Mouse (Mus musculus): ENCODE measurements around the gene Tlcd2.
"Not testable (repeated sequence)": the region's sequence is repeated elsewhere in the genome, so short reads cannot be mapped to it uniquely, and the experiment has no call there.

The Tlcd2 gene

DNA sequence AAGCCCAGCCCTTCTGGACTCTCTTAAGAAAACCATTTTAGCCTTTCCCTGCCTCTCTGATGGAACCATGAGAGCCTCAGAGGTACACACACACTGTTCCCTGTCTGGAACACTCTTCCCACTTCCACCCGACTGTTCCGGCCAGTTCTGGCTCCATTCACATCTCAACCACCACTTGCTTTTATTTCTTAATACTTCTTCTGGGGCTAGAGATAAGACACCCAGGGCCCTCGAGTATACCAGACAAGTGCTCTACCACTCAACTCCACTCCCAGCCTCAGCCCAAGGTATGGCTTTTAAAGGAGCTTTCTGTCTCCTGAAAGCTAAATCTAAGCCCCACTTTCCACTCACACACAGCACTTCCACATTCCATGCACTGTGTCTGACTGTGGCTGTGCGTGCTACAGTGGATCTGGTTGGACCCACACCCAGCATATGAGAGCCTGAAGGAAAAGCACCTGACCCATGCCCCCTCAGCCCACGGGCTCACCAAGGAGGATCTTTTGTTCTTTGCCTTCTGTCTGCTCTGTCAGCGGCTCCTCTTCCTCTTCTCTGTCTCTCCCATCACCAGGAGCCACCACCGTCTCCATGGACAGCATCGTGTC lies 11.1 kb upstream of the Tlcd2 start:
- no peak for DNase-seq (ENCODE audit: extremely low spot score)

DNA sequence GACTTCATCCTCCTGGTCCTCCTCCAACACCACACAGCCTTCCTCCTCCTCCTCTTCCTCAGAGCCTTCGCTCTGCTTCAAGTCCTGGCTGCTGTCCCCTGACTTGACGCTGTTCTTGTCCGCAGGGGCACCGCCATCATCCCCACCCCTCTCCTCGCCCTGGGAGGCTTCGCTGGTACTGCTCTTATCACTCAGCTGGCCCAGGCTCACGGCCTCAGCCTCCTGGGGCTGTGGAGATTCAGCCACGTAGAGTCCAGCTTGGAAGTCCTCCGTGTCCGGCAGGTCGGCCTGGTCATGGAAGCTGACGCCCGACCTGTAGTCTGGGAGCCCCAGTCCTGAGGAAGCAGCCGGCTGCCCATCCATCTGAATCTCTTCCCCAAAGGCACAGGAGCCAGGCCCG lies 10.6 kb upstream of the Tlcd2 start:
- DNase-seq (ENCODE audit: extremely low spot score) = no peak

DNA sequence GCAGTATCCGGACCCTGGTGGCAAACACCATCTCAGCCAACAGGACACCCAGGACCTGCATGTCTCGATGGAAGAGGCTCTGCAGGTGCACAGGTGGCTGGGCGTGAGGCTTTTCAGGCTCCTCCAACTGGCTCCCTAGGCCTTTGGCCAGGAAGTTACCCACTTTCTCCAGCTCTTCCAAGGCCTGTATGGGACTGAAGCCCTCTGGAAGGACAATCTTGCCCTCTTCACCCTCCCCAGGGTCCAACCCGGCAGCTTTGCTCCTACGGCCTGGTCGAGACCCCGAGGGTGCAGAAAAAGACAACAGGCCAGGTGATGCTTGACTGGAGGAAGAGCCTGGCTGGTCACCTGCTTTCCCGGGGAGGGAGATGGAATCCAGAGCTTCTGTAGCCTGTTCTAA lies 9.4 kb upstream of the Tlcd2 start:
- no peak for DNase-seq (ENCODE audit: extremely low spot score)

DNA sequence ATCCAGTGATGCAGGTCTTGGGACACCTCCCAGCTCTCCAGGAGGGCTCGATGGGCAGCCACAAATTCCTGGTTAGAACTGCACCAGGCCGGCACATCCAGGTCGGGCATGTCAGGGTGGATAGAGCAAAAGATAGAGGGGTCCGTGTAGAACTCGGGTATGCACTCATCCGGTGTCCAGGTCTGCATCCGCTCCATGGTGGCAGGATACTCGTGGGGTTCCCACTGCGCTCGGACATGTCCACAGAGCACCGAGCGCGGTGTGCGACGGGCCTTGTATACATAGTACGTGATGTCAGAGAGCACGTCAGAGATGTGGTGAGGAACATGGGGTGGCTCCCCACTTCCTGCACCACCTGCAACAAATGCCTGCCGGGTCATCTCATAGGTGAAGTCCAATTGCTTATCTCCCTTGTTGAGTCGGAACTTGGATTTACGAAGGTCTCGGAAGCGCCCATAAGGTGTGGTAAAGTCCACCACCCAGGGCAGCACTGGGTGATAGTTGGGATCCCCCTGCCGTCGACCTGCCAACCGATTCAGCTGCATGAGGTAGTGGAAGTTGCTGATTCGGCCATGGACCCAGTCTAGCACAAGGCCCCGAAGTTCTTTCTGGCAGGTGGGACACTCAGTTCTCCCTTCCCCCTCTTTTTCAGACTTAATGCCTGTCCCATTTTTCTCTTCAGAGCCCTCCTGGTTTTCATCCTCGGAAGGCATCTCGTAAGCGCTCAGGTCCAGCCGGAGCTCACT lies 8.5 kb upstream of the Tlcd2 start:
- no peak for DNase-seq (ENCODE audit: extremely low spot score)

DNA sequence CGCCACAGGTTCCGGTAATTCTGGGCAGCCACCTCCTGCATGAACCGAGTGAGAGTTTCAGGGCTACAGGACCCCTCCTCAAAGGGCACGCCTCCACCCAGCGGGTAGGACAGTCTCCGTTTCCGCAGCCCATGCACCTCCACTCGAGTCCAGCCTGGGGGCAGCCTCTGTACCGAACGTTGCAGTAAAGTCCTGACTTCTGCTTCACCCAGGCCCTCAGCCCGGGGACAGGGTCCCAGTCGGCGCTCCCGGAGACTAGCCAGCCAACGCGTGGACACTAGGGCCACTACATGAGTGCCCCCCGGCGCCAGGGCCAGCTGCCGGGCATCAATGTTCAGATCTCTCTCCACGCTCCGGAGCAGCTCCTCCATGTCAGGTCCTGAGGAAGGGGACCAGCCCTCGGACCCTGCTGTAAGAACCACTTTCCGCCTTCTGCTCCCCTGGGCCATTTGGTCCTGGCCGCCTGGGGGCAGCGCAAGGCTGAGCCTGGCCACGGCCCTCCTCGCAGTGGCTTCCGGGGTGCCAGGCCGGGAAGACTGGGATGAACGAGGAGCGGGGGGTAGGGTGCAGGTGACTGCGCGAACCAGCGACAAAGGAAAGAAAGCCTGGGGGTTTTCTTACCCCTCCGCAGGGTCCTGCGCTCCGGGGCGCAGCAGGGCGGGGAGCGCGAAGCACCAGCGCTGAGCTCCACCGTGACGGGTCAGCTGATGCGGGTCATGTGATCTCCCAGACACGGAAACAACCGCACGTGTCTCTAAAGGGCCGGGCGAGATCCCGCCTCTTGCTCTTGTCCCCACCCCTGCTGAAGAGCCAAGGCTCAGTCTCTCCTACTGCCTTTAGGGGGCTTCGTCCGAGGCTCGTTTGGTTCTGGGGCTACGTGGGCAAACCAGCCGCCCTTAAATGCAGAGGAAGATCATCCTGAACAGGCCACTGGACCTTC lies 7.3 kb upstream of the Tlcd2 start, which contains the start of gene Wdr81:
TSS of gene Wdr81 (minus strand) at position 727 of the 940 bp plus-strand sequence.
- DNase-seq (ENCODE audit: extremely low spot score) = peak; percentile 88

DNA sequence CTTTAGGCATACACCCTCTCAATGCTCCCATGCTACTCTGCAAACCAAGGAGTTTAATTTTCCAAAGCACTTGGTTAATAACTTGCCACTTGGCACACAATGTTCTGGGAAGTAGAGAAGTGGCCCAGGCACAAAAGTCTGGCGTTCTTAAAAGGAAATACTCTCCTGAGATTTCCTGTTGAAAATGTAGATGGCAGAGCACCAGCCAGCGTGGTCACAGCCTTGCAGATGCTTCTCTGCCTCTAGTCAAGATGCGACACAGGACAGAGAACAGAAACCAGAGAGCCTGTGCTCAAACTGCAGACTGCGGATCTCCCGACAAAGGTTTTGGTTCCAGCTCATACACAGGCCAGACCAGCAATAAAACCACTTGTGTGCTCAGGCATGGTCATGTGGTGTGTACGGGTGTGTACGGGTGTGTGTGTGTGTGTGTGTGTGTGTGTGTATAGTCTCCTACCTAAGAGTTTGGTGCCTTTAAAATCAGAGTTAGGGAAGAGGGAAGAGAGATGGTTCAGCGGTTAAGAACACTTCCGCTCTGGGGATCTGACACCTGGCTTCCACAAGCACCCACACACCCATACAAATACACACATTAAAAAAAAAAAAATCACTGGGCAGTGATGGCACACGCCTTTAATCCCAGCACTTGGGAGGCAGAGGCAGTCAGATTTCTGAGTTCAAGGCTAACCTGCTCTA lies 6.3 kb upstream of the Tlcd2 start:
- DNase-seq (ENCODE audit: extremely low spot score) = no peak

DNA sequence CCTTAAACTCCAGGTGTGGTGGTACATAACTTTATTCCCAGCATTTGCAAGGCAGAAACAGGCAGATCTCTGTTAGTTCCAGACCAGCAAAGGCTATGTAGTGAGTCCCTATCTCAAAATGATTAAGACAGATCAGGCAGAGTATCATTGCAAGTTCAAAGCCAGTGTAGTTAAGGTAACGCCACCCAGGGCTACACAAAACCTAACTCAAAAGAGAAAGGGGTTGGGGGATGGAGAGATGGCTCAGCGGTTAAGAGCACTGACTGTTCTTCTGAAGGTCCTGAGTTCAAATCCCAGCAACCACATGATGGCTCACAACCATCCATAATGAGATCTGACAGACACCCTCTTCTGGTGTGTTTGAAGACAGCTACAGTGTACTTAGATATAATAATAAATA lies 5.5 kb upstream of the Tlcd2 start:
- DNase-seq (ENCODE audit: extremely low spot score) = not testable (repeated sequence)

DNA sequence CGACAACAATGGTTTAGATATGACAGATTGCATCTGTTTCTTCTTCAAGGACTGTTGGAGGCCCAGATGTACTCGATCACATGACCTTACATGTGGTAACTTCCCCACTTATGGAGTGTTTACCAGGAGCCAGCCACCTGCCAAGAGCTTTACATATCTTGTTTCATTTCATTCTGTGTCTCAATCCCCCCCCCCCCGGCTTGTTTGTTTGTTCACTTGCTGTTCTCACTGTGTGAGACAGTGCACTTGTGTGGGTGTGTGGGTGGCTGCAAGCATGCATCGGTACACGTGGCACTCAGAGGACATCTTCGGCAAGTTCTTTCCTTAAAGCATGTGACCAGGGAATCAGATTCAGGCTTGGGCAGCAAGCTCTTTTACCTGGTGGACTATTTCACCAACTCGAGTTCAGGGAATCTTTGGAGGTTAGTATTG lies 5.1 kb upstream of the Tlcd2 start:
- no peak for DNase-seq (ENCODE audit: extremely low spot score)

DNA sequence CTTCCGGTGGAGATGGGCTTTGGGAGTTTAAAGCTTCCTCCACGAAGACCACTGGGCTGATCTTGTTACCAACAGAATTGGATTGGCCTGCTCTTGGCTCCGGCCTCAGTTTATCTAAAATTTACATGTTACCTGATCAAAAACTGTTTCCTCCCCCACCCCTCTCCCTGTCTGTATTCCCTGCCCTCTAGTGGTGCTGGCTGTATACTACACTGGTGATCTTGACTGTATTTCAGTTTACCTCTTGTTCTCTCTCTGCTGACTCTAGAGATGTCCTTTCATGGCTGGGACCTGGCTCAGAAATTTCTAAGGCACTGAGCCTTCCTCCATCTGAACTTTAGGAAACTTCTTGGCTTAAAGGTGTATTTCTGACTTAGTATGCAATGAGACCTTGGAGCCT lies 3.3 kb upstream of the Tlcd2 start:
- peak; percentile 52 for DNase-seq (ENCODE audit: extremely low spot score)

DNA sequence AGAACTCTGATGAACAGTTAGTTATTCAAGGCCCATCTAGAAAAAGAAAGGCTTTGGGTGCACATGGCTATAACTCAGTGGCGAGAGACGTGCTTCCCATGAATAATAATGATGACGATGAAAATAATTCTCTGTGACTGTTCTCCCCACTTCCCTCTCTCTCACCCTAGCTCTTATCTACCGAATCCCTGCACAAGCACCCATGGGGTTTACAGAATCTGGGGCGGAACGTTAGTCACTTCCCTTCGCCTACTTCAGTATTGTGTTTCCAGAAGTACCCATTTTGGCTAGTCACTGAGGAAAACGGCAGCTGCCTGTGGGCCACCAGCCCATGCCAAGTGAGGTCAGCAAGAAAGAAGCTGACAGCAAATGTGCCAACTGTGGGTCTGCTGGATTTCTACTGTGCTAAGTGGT lies 2.9 kb upstream of the Tlcd2 start:
- no peak for DNase-seq (ENCODE audit: extremely low spot score)

DNA sequence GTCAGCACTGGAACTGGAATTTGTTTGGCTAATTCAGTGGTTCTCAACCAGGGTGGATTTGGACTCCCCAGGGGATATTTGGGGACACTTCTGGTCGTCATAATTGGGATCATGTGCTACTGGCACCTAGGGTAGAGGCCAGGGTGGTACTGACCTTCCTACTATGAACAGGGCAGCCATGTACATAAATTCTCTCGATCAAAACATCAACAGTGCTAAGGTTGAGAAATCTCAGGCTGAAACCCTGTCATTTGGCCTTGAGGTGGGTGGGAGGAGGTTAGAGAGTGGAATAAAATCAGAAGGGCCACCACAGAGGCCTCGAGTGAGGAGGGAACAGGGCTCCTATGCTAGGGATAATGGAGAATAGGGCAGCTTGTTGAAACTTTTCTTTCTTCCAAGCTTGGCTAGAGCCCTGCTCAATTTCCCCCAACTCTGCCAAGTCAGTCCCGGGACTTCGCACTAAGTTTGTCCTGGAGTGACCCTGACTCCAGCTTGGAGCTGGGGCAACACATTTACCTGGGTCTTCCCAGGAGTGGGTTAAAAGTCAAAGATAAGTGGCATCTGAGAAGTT lies 2.3 kb upstream of the Tlcd2 start:
- no peak for DNase-seq (ENCODE audit: extremely low spot score)

DNA sequence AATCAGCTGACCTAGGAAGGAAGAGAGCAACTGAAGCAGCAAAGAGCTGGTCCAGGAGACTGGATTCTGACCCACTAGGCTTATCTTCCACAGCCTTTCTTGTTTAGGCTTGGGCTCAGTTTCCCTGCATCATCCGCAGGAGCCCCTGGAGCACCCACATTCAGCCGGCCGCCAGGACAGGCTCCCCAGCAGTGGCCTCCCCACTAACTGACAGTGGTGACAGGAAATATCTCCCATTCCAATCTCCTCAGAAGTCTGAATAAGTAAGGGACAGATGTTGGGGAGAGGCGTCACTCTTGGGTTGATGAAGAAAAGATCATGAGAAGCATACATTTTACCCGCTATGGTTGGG lies 1.8 kb upstream of the Tlcd2 start:
- DNase-seq (ENCODE audit: extremely low spot score) = no peak

DNA sequence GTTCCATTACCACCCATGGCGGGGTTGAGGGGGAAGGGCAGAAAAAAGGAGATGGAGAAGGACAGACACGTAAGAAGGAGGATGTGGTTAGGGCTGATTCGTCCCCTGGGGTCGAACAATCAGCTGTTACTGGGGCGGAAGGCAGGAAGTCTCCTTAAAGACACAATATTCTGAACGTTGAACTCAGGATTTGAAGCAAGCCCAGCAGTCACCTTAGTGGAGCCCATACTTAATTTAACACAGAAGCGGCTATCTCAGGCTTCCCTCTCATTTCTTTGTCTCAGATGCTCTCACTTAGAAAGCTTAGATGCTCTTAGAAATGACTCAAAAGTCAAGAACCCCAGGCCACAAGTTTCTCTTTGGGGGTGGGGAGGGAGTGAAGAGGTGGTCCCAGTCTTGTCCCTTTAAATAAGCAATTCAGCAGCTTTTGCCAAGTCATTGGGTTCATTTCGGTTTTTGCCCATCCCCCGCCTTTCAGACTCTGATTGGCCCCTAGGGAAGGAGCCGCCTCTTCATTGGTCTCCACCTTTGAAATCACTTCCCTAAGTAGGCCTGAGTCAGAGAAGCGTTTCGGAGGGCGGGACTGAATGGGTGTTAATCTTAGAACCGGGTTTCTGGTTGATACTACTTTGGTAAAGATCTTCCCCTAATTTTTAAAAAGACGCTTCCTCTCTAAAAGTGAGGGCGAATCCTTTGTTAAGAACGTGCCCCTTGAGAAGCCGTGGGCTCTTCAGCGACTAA lies 1.2 kb upstream of the Tlcd2 start:
- DNase-seq (ENCODE audit: extremely low spot score) = peak; percentile 90

DNA sequence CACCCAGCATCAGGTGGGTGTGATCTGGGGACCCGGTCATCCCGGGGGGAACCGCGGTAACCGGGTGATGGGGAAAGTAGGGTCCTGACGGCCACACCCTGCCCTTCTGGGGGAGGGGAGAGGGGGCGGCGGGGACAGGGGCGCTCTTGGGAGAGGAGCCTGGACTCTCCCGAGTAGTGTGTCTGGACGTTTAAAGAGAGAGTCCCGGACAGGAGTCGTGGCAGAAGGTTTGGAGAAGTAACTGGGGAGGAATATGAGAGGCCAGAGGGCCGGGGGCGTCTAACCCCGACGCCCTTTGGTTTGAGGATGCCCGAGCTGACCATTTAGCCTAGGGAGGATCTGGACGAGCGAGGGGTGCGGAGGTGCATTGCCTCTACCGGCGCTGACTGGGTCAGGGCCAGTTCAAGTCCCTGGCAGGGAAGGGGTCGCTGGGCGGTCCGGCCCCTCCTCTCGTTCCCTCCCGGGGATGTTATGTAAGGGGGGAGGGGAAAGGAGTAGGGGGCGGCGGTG lies 283 bp downstream of the Tlcd2 start:
- peak; percentile 42 for DNase-seq (ENCODE audit: extremely low spot score)

DNA sequence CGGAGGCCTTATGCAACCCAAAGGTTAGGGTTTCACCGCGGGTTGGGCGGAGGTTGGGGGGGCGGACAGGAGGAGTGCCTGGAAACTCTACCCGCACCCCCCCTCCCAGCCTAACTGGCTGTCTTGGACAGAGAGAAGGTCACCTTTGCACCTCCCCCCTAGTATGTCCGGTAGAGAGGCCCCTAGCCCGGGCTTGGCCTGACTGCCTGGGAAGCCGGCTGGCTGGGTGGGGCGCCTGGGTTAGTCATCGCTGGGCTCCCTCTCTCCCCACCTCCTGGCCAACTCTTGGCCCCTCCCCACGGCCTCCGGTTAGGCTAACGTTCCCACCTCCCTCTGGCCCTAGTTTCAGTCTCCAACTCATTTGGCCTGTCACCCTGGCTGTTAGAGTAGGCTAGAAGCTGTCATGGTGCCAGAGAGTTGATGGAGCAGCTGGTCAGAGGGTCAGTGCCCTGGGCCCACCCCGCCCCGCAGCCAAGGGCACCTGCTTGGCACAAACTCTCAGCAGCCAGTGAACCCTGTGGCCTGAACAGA lies 803 bp downstream of the Tlcd2 start:
- DNase-seq (ENCODE audit: extremely low spot score) = peak; percentile 59

DNA sequence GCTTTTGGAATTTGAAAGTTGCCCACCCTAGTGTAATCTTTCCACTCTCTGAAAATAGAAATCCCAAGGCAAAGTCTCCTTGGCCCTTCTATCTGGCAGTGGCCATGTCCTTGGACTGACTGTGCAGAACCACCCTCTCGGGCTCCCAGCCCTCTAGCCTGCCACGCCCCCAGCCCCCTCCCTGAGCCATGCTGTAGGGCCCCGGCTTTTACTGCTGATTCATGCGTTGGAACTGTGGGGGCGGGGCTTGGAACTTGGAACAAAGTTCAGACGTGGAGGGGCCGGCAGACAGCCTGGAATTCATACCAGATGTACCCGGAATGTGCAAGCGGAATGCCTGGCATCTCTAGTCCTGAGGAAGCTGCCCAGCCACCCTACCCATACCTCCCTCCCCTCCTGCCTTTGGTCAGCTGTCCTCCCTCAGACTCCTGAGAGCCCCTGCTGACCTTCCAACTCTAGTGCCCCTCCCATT lies 1.4 kb downstream of the Tlcd2 start:
- DNase-seq (ENCODE audit: extremely low spot score) = peak; percentile 86

DNA sequence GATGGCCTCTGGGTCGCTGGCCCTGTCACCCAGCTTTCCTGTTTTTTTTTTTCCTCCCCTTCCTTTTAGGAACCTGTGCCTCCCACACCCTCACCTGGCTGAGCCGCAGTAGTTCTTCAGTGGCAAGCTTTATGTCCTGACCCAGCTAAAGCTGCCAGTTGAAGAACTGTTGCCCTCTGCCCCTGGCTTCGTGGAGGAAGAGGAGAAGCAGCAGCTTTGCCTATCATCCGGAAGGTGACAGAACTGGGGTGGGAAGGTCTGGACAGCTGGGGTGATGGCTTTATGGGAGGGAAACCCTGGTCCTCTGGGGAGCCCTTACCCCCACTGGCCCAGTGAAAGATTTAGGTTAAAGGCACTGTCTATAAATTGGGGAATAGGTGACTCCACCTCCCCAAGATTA lies 2.1 kb downstream of the Tlcd2 start:
- DNase-seq (ENCODE audit: extremely low spot score) = no peak

DNA sequence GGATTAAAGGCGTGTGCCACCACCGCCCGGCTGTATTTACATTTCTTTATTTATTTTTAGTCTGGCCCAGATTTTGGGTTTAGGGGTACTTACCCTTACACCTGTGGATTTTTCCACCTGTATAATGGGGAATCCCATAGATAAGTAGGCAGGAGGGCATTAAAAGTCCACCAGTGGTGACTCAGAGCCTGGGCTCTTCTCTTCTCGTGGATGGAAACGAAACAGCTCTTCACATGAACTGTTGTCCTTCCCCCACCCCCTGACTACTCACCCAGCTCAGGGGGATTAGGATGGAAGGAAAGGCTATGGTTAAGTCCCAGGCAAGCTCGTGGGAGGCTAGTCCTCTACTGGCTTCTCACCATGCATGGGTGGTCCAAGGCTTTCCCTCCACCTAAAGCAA lies 2.9 kb downstream of the Tlcd2 start:
- no peak for DNase-seq (ENCODE audit: extremely low spot score)

DNA sequence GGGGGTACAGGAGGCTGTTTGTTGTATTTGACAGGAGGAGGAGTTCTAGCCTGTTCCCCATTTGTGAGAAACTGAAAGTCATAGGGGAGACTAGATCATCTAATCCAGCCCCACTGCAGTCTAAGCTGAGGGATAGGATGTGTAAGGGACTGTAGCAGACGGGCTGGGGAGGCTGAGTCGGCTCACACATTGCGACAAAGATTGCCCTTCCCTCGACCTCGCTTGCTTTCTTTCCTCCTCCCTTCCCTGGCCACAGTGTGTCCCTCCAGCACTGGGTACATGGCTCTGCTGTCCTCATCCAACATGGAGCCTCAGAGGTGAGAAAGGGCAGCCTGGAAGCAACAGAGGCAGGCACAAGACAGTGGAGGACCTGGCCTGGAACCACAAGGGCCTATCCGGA lies 3.5 kb downstream of the Tlcd2 start:
- DNase-seq (ENCODE audit: extremely low spot score) = no peak
